Mouse (Mus musculus) small intestine, adult 2 months (tissue): ENCODE measurements around the gene Cenps.

ENCODE experiments used
- CTCF ChIP-seq: fragments of 200-500 bp; IDR thresholded peaks from 2 replicates; pipeline ENCODE4 v1.5.1; 2012; ENCODE audit warnings: low read depth, mild to moderate bottlenecking, control low read depth, inconsistent platforms, low read length, moderate library complexity, mixed read lengths; ENCODE audit not compliant: insufficient replicate concordance, insufficient read length; ENCODE audit errors: extremely low read depth
- POLR2A ChIP-seq: fragments of 200-500 bp; IDR thresholded peaks from 2 replicates; pipeline ENCODE4 v1.6.1; 2012; ENCODE audit warnings: low read depth, mild to moderate bottlenecking, control low read depth, inconsistent platforms, low read length, moderate library complexity

- TF ChIP-seq POLR2A (no peak), CTCF (no peak)
Observed at GRCm38 (mm10) chr4:149147528-149147927, 10.1 kb upstream of the Cenps start.
